Mouse (Mus musculus) ovary, adult 18-20 months (tissue): ENCODE results near the gene Csf1.

Experiments used
- DNase-seq: peaks from one replicate; pipeline ENCODE4 v3.0.0; 2022; ENCODE audit warnings: low spot score, mixed read lengths

The Csf1 gene

DNA sequence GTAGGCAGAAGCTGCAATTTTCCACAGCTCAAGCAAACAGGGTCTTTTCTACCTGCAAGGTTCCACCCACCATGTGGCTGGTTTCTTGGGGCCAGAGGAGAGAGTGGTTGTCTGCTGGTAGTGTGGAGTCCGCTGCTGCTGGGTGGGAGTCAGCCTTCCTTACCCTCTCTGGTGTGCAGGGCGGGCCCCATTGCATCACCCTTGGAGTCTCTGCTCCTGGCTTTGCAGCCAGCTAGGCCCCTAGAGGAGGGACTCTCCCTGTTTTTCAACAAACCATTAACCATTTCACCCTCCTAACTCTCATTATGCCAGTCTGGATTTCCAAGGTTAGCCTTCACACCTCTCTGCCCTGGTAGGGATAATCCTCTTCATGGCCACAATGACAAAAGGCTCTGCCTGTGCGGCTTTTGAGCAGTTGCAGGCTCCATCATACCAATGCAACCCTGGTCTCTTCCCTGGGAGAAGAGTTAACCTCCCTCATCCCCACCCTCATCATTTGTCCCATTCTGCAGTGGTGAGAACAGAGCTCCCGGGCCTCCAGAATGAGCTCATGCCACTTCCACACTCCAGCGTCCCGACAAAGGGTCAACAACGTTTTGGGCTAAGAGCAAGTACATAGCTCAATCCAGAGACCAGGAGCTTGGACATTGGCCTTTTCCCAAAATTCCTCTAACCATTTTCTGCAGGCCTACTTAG lies 56.4 kb downstream of the Csf1 start:
- no peak for DNase-seq

DNA sequence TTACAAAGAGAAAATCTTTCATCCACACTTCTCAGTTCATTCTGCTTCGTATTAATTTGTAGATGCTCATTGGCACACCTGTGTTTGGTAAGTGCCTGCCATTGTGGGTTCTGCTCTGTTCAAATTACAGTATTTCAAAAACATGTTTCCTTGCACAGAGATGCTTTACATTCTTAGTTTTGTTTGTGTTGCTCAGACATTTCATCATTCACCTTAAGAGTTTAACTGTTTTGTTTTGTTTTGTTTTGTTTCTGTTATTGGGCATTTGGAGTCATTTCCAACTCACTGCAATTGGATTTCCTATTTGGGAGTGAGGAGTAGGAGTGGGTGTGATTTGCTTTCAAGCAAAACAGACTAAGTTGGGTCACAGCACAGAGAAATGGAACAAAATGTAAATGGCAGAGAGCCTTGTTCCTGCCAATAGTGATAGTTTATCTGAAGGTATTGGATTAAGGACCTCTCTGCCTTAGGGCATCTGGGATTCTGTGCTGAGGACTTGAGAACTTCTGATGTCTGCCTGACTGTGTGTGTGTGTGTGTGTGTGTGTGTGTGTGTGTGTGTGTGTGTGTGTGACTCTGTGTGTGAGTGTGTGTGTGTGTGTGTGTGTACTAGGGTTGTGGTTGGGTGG lies 58.4 kb downstream of the Csf1 start:
- no peak for DNase-seq

DNA sequence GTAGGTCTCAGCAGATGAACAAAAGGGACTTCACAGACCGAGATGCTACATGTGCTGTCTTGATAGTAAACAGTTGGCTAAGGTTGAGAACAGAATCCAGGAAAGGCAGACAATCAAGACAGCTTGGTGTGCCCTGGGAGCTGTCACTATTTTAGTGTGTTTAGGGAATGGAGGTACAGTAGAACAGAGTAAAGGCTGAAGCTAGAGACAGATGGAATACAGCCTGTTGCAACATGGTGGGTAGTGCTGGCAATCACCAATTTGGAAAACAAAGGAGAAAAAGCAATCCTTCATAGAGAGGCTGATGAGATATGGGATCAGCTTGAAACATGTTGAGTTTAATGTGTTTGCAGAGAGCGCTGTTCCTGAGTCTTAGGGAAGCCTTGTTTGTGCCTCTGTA lies 59.6 kb downstream of the Csf1 start:
- DNase-seq = no peak

DNA sequence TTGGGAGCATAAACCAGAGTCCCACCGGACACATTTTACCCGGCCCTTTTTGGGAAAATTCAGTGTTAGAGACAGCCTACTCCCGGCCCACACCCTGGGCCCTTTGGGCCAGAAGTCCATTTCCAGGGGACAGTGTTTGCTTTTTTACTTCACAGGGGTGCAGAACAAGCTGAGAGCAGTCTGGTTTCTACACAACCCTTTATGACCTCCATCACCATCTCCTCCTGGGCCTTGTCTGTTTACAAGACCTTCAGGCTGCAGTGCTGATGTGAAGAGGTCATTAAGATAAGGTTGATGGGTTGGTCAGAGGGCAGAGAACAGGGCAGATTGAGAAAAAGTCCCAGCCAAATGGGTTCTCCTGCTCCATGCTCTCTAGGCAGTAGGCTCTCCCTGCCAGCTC lies 63.4 kb downstream of the Csf1 start:
- DNase-seq = peak; percentile 32

DNA sequence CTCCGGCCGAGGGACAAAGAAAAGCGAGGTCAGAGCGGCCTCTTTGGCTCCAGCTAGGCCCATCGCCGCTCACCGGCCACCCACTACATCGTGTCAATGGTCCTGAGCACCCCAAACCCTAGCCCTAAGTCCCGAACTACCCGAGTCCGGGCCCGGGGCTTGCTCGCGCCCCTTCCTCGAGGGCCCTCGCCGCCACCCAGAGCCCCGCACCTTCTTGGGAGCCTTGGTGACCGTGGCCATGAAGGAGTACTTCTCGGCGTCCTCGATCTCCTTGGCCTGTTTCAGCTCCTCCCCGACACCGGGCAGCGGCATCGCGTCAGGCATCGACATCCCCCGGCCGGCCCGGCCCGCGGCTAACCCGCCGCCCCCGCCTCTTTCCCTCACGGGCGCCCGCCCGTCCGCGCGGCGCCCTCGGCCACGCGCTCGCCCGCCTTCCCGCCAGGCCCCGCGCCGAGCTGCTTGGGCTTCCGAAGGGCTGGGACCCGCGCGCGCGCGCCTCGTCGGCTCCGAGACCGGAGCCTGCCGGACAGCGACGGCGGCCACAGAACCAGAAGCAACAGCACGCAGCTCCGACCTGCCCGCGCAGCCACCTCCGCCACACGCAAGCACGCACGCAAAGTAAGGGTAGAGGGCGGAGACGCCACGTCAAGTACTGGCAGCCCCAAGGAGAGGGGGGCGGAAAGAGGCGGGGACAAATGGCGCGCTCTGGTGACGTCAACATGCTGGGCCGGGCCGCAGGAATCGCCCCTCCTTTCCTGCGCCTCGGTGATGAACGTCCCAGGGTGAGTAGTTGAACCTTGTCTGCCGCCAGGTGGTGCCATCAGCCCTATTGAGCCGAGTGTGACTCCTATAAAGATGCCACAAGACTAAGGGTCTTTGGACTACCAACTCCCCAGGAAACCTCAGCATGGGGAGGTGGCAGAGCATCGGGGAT lies 64.1 kb downstream of the Csf1 start, which contains the start of gene Ahcyl1:
Gene Ahcyl1 (minus strand): TSS at position 613 of the 934 bp plus-strand sequence.
- peak; percentile 98 for DNase-seq

DNA sequence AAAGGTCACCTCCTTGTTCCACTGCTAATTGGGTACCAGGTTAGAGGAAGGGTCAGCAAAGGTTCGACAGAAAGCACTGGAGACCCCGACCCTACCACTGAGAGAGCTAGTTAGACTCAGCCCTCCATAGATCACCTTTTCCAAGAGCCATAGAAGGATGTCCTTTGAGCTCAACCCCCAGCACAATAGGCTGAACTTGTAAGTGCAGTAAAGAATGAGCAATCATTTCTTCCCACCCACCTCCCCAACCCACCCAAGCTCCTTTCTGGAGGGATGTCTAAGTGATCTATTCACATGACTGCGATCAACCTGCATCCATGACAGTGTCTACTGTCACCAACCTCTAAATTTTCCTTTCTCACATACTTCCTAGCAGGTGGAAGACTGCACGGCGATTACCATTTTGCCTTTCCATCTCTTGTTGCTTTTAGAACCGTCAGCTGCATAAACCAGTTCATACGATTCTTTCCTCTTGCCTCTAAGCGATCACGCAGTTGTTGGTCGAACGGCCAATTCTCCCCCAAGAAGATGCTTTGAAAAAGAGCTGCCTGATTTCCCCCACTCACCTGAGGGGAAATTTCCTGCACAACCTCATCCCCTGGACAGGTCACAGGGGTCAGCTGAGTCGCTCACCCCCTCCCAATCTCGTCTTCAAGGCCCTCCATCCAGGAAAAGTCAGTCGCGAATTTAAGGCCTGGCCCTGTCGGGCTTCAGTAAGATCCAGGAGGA lies 64.9 kb downstream of the Csf1 start:
- DNase-seq = no peak

DNA sequence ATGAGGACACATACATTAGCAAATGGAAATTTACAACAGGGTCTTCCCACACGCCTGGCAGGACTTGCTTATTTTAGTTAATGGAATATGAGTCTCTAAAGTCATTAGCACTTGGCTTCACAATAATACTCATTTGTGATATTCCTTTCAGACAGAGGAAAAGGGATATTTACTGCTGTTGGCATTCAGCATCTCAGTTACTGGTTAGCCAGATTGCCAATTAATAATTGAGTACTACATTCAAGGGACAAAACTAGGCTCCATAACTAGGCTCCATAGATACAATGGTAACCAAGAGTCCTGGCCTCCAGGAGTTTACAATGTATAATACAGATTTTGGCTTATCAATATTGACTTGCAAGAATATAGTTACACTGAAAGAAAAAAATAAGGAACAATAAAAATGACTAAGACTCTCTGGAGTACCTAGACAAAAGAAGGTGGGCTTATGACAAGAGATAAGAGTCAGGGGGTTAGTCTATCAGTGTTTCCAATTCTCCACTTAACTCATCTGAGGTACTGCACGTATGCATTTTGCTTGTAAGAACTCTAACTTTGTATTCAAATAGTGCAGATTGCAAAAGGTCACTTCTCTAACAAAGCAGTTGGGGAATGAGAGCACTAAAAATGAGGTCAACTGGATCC lies 65.9 kb downstream of the Csf1 start:
- no peak for DNase-seq
